Mouse (Mus musculus) R1 (cell line): Measurements from ENCODE around the gene Elovl5.
A peak's percentile ranks its signal among the peaks of the same experiment; 100 is the strongest.

Experiments used
- DNase-seq: peaks from one replicate; pipeline ENCODE4 v3.0.0-alpha.2; 2018; ENCODE audit warnings: low read depth, low spot score

Elovl5 gene

GRCm38 (mm10) chr9:77995235-77995634 lies 78.1 kb downstream of the Elovl5 start:
- no peak for DNase-seq

- no peak for DNase-seq
Observed at GRCm38 (mm10) chr9:78000586-78001500, 83.7 kb downstream of the Elovl5 start.

GRCm38 (mm10) chr9:78003278-78003677 lies 86.1 kb downstream of the Elovl5 start:
- DNase-seq: no peak

GRCm38 (mm10) chr9:78005481-78005880 lies 88.3 kb downstream of the Elovl5 start:
- peak; percentile 68 for DNase-seq

GRCm38 (mm10) chr9:78006209-78007001 lies 89.2 kb downstream of the Elovl5 start:
- peak; percentile 40 for DNase-seq

- no peak for DNase-seq
Observed at GRCm38 (mm10) chr9:78009382-78009781, 92.2 kb downstream of the Elovl5 start.

- DNase-seq: no peak
Observed at GRCm38 (mm10) chr9:78010187-78010586, 93.0 kb downstream of the Elovl5 start.

- no peak for DNase-seq
Observed at GRCm38 (mm10) chr9:78010707-78011106, 93.5 kb downstream of the Elovl5 start.

GRCm38 (mm10) chr9:78012066-78012465 lies 94.9 kb downstream of the Elovl5 start:
- no peak for DNase-seq

- no peak for DNase-seq
Observed at GRCm38 (mm10) chr9:78012681-78013080, 95.5 kb downstream of the Elovl5 start.

- no peak for DNase-seq
Observed at GRCm38 (mm10) chr9:78013813-78014212, 96.6 kb downstream of the Elovl5 start.

- no peak for DNase-seq
Observed at GRCm38 (mm10) chr9:78015816-78016215, 98.7 kb downstream of the Elovl5 start.

- DNase-seq: no peak
Observed at GRCm38 (mm10) chr9:78016288-78016687, 99.1 kb downstream of the Elovl5 start.

- DNase-seq: peak; percentile 27
Observed at GRCm38 (mm10) chr9:78021256-78021655, 104.1 kb downstream of the Elovl5 start.

- no peak for DNase-seq
Observed at GRCm38 (mm10) chr9:78022187-78022945, 105.2 kb downstream of the Elovl5 start.

- peak; percentile 55 for DNase-seq
Observed at GRCm38 (mm10) chr9:78024823-78025222, 107.7 kb downstream of the Elovl5 start.

GRCm38 (mm10) chr9:78027099-78027498 lies 109.9 kb downstream of the Elovl5 start:
- DNase-seq: no peak

GRCm38 (mm10) chr9:78030835-78031456 lies 113.8 kb downstream of the Elovl5 start:
- DNase-seq: no peak

GRCm38 (mm10) chr9:78032930-78033329 lies 115.8 kb downstream of the Elovl5 start:
- DNase-seq: no peak
